Mouse (Mus musculus) 416B (cell line): ENCODE measurements around the gene Aplp1.

ENCODE experiments used
- DNase-seq: peaks from one replicate; pipeline ENCODE4 v3.0.0; 2011; ENCODE audit warnings: low read depth

The Aplp1 gene

DNA sequence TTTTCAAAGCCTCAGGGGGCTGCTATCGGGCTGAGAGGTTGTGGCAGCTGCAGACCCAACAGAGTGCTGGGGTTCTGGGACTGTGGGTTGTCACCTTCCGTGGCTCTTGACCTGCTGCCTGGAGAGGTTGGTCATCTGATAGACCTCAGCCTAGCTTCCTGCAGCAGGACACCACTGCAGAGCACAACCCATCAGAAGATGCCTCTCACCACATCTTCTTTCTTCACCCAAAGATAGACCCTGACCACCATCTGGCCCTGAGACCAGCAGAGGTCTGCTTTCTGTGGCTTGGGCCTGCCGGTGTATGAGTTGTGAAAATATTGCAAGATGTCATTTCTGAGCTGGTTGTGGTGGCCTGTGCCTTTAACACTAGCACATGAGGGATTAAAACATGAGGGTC lies 34.3 kb downstream of the Aplp1 start:
- peak; percentile 61 for DNase-seq

DNA sequence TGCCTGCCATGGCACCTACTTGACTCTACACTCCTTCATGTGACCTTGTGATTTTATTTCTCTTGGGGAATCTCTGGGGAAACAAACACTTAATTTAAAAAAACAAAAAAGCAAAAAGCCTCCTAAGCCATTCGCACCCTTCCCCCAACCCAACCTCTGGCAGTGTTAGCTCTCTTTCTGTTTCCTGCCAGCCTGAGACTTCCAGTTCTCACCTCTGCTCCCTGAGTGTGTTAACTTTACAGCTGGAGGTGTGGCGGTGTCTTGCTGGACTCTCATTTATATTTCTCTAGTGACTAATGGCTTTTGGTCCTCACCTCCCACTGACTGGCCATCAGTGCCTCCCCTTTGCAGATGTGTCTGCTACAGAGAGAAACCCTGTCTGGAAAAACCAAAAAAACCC lies 35.5 kb downstream of the Aplp1 start:
- no peak for DNase-seq

DNA sequence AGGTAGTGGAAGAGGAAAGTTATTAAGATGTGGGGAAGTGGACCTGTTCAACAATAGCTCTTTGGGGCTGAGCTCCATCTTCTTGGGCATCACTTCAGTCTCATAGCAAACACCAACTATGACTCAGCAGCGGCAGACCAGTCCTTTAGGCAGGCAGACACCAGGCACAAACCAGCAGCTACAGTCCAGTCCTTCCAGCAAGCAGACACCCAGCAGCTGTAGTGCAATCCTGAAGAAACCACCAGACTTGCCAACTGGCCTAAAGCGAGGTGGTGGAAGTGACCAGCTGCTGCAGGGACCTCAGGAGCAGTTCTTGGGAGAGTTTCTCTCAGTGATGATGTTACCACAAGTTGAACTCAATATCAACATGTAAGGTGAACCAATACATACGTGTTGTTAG lies 36.7 kb downstream of the Aplp1 start:
- peak; percentile 14 for DNase-seq

DNA sequence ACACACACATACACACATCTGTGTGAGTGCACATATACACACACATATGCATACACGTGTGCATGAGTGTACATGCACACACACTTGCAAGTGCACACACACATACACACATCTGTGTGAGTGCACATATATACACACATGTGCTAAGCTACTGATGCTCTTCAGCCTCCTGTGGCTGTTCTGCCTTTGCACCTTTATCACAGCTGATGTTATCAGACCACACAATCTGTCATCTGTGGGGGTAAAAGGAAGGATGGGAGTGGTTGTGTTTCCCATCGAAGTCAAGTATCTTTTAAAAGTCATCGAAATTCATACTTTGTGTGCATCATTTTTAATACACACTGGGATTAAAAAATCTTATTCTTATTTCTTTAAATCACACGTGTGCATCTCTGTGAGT lies 43.0 kb downstream of the Aplp1 start:
- DNase-seq, result no peak

DNA sequence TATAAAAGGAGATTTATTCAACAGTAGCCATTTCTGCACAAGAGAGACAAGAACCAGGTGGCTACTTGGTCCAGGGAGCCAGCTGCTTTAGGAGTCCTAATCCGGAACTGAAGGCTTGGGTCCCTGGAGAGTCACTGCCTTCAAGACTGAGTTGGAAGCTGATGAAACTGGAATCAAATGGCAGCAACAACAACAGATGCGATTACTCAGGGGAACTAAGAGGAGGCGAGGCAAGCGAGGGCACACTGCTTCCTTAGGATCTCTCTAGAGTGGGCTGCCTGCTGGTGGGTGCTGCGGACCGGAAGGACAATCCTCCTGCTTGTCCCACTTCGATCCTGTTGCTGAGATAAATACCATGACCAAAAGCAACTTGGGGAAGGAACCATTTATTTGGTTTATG lies 45.7 kb downstream of the Aplp1 start:
- DNase-seq, result no peak

DNA sequence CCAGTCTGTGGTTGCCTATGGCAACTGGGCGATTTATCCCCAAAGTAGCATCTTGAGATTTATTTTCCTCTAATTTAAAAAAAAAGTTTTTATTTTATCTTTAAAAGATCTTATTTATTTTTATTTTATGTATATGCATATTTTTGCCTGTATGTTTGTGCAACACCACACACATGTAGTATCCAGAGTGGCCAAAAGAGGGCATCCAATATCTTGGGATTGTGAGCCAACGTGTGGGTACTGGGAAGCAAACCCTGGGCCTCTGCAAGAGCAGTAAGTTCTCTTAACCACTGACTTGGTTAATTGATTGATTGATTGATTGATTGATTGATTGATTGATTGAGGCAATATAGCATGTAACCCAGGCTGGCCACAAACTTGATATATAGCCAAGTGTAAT lies 50.5 kb downstream of the Aplp1 start:
- peak; percentile 89 for DNase-seq

DNA sequence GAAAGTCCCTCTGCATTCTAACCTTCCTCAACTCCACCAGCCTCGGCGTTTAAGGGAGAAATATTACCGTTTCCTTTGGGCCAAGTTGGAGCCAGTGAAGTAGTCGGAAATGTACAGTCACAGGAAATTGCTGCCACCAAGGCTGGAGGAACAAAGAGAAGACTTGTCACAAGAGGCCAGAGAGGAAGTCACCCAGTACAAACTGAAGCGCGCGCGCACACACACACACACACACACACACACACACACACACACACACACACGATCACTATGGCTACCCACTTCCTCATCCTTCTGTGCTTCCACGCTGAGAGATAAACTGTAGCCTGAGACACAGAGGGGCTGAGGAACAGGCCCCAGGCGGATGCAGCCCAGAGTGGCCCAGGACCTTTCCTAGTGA lies 51.0 kb downstream of the Aplp1 start:
- DNase-seq, result peak; percentile 96

DNA sequence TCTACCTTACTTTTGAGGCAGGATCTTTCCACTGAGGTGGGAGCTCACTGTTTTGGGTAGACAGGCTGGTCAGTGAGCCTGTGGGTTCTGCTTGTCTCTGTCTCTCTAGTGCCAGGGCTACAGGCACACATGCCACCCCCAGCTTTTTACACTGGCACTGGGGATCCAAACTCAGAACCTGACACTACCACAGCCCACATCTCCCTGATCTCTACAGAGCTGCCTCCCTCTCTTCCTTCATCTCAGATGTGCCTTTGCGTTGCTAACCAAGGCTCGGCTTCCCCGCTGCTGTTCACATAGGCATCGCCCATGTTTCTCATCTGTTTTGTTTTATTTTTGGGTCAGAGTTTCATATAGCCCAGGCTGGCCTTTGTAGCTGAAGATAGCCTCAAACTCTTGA lies 51.7 kb downstream of the Aplp1 start:
- no peak for DNase-seq

DNA sequence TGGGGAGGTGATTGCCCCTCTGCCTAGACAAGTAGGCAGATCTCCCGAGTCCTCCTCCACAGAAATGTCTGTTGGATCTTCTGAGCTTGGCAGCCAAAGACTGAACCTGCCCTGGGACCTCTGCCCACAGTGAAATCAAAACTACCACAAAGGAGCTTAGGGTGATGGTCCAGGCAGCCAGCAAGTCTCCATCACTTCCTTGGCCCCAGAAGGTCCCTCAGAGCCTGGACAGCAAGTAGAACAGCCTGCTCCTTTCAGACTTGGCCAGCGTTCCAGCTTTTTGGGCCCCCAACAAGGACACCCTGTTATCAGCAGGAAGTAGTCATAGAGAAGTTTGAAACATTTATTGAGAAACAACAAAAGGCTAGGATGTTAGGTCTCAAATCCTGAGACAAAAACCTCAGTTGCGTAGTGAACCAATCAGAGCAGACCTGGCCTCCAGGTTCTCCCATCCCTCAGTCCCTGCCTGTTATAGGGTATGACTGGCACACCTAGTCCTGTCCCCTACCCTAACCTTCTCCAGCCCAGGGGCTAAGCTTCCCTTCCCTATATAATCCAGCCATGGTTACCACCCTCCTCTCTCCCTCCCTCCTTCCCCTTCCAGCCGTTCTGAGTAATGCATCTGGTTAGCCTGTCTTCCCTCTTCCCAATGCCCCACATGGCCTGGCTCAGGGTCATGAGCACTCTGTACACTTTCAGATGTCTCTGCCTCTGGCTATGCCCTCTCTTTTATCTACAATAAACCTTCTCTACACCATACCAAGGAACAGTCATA lies 52.4 kb downstream of the Aplp1 start:
- DNase-seq, result peak; percentile 24
